Mouse (Mus musculus) cerebellum, postnatal 4 days (tissue): ENCODE measurements at regions not wholly inside any gene's neighbourhood (a gene's known extent, or its start where the extent isn't known, plus 50 kb on each side); places are given as distances from the start of the nearest gene placed in this dataset.

ENCODE experiments used
- DNase-seq, 2 experiments: peaks; one replicate each; pipeline ENCODE4 v3.0.0; 2022; ENCODE audit warnings: low spot score in 2 of 2, mixed read lengths in 1 of 2

DNA sequence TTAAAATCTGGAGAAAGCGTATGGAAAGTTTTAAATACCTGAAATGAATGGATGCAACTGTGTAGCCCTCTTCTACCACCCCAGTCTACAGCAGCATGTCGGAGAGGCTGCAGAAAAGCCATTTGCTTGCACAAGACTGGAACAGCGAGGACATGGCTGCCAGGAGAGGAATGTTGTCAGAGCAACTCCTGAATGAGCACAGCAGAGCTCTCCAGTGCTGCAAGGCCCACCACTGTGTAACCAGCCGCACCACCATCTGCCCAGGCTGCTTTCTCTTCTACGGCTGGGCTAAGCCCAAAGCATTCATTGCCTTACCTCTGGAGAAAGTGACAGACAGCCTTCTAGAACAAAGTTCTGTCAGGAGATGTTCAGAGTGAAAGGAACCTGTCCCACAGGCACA, 65.3 kb upstream of the Gm11238 start:
- DNase-seq = peak in 1 of 2 experiments; percentile 26

DNA sequence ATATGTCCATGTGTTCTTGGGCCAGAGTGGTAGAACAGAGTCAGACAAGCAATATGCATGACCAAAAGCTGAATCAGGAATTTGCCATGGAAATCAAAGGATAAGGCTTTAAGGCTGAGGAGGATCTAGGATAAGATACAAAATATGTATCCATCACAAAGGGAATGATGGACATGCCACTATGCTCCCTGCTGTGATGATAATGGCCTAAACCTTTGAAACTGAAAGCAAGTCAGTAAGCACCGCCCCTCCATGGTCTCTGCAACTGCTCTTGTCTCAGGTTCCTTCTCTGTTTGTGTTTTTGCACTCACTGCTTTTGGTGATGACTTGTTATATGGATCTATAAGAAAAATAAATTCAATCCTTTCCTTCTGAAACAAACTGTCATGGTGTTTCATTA, 76.1 kb upstream of the Gm11238 start:
- no peak for DNase-seq

DNA sequence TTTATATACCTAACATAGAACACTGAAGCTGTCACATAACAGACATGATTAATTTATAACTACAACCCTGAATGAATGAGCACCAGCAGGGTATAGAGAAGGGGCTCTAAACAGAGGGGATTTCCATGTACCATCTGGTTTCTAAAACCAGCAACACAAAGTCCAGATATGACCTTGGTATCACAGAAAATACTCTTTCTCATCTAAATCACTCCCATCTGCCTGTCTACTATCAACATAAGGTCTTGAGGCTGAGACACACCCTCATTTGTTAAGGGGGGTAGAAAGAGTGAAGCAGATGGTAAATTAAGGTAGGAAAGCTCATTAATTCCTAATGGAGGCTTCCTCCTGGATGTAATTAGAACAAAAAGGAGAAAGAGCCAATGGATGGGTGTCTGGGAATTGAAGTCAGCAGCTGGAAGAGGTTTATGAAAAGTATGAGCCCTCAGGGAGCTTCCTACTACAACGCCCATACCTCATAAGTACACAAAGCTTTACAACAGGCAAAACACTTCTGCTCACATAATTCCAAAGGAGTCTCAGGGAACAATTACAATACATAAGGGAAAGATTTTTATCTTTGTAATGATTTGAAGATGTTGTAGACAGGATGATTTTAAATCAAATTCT, 83.0 kb upstream of the Gm11238 start:
- no peak for DNase-seq

DNA sequence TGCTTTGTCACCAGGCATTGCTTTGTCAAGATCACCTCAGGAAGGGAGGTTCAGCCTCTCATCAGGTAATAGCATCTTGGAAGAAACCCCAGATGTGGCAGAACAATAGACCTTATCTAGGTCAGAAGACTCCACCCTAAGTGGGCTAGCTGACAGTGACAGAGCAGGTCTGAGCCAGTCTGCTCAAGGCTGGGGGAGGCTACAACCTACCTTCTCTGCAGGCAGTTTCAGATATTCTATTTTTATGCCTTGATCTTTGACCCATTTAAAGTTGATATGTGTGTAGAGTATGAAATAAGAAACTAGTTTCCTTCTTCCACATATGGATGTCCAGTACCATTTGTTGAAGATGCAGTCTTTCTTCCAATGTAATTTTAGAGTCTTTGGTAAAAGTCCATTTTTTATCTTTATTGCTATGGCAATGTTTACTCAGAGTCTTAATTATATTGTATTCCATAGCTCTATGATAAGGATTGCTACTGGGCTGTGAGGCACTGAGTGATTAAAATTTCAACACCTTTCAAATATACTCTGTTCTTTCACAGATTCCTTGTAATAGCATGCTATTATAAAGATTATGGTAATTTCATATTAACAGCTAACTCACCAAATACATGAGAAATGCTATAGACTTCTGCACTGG, 88.8 kb upstream of the Gm11238 start:
- no peak for DNase-seq

DNA sequence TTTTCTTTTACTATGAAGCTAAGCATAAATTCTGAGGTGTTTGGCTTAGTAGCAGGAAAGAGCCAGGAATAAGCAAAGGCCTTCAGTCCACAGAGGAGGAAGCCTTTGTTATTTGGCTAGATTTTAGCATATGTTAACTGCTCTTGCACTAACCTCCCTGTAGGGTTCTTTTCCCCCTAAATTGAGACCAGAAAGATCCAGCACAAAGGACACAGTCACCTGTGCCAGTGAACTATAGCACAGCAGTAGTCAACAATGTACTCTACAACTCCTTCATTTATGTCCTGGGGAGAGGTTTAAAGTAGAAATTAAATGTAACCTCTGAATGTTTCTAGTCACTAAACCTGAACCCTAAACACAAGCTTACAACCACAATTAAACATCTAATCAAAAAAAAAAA, 90.1 kb upstream of the Gm11238 start:
- DNase-seq = no peak

DNA sequence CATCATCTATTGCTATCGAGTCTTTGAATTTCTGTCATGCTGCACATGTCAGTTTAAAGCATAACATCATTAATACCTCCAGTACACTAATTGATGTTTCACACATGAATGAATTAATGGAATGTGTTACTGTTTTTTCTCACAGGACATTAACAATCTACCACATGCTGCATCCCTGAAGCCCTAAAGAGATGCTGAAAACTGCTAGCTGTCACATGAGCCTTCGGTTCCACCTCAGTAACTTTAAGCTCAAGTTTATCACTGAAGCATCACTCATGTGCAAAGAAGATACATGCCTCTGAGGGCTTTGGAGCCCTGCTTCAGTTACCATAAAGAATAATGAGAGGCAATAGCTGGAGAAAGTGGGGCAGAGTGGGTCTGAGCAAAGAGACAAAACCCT, 91.0 kb upstream of the Gm11238 start:
- no peak for DNase-seq

DNA sequence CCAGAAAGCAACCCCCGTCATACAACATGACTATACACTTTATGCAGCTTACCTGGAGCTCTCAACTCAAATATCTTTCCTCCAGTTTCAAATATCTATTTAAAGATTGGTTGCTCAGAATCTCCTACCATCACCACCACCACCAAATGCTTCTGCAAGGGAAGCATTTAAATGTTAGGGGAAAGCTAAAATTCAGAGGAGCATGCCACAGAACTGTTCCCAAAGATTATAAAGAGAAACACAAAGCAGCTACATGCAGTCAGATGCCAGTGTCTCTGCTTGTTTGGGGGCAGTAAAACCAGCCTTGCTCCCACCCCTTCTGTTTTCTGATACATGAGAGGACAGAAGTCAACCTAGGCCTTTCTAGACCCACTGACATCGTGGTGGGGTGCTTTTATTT, 100.8 kb upstream of the Gm11238 start:
- DNase-seq = no peak

DNA sequence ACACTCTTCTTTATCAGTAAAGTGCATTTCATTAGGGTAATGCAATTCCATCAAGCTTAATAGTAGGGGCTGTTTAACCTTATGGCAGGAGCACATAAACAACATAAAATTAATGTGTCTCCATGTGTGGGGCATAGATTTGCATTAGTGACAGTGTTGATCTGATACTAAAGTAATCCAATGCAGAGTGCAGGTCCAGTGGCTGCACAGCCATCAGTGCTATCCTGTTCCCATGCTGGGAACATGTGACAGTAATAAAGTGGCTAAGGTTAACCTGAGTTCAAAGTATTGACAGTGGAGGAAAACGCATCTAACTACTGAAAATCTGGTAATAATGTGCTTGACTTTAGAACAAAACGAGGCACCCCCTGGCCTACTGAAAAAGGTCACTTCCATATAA, 84.3 kb upstream of the Gm11487 start:
- DNase-seq = no peak

DNA sequence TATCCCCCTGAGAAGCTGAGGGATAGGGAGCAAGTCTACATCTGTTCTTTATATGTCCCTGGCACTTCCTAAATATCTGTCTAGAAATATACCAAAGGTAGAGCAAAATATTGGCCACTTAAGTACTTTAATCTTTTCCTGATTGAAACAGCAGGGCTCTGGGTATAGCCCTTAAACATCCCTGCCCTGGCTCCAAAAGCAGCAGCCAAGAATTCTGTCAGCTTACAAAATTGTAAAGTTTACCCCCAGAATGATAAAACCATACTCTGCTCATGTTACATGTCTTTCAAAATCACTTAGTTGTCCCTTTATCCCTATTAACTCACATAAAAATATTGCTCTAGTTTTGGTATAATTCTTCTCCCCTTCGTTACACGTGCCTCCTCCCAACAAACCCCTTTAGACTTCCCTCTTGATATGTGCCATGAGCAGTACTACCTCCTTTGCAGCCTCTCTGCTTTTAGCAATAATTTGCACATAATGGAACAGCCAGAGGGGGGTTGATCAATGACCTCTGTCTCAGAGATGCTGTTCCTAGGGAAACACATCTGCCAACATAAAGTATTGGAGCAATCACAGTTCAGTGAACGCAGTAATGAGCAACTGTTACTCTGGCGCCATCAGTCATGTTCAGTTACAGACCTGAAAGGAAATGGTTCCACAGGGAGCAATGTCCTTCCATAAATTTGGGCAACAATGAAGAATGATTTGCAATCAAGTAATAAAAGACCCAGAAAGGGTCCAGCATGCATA, 83.6 kb upstream of the Gm11487 start:
- DNase-seq = no peak

DNA sequence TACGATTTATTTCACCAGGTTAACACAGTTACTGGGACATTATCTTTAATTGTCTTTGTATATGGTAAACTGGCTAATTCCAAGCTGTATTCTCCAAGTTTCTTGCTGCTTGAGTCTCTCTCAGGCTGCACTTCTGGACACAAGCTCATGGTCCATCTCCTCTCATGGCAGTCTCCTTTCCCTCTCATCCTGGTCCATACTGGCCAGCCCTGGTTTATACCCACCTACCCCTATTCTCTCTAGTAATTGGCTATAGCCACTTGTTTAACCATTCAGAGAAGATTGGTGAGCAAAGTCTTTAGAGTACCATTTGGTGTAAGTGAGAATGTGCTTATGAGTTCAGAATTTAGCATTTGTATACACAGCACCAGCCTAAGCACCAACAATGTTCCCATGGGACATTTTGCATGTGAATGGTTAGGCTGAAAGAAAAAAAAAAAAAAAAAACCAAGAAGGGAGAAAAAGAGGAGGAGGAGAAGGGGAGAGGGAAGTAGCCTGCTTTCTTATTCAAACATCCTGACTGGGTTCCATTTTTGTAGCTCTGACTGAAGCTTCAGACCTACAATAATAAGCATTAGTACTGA, 63.2 kb upstream of the Gm11487 start:
- DNase-seq = no peak
